Mouse (Mus musculus): ENCODE measurements around the gene Slc16a6. TPM values are rescaled to one million over a fixed set of nuclear protein-coding genes. Genes with fewer than 3 reads are reported as not detected.

The Slc16a6 gene
- polyA plus RNA-seq, 1 experiment from 2014 or later, result 12.9 TPM

- WGBS, result 58% methylated on average over 9 of the region's 9 CpGs
- no peak overlapping the region for H3K4me2 ChIP-seq
- H3K4me3 ChIP-seq (replicated peaks), result no peak overlapping the region
- H3K4me1 ChIP-seq, result peaks cover 3% of the 10 kb centered on the region; the same call in 1 of the 2 replicates
- H3K27me3 ChIP-seq (replicated peaks), result no peaks in the 10 kb centered on the region
- no peaks in the 10 kb centered on the region for H3K9me3 ChIP-seq
- H3K27ac ChIP-seq, result no peak overlapping the region
- H3K36me3 ChIP-seq, result no peaks in the 10 kb centered on the region
- no peak for ATAC-seq (ENCODE audit: insufficient read depth, low FRiP score, low read depth)
- no peak overlapping the region for H3K9ac ChIP-seq
These were observed 3.2 kb downstream of the Slc16a6 start for GRCm38 (mm10) chr11:109470170-109470569.

- WGBS, result 66% methylated on average over 5 of the region's 5 CpGs
These were observed 5.3 kb downstream of the Slc16a6 start for GRCm38 (mm10) chr11:109468133-109468532.

GRCm38 (mm10) chr11:109466987-109467386, 6.4 kb downstream of the Slc16a6 start:
- no peaks in the 10 kb centered on the region for H3K27me3 ChIP-seq (replicated peaks)
- no peaks in the 10 kb centered on the region for H3K9me3 ChIP-seq
- H3K4me2 ChIP-seq, result no peak overlapping the region
- no peak overlapping the region for H3K4me3 ChIP-seq (replicated peaks)
- H3K27ac ChIP-seq, result no peak overlapping the region
- H3K36me3 ChIP-seq, result no peaks in the 10 kb centered on the region
- H3K9ac ChIP-seq, result no peak overlapping the region
- no peaks in the 10 kb centered on the region for H3K4me1 ChIP-seq
- no peak for ATAC-seq (ENCODE audit: insufficient read depth, low FRiP score, low read depth)
- 42% methylated on average over 8 of the region's 8 CpGs for WGBS

More at GRCm38 (mm10) chr11:109468133-109468532, 5.3 kb downstream of the Slc16a6 start:
- Histone ChIP-seq H3K4me3 (replicated peaks) (no peak overlapping the region), H3K4me1 (no peaks in the 10 kb centered on the region), H3K27me3 (replicated peaks) (no peaks in the 10 kb centered on the region), H3K9me3 (no peaks in the 10 kb centered on the region), H3K9ac (no peak overlapping the region), H3K27ac (no peak overlapping the region), H3K36me3 (no peaks in the 10 kb centered on the region), H3K4me2 (no peak overlapping the region)
- no peak for ATAC-seq (ENCODE audit: insufficient read depth, low FRiP score, low read depth)

DNA sequence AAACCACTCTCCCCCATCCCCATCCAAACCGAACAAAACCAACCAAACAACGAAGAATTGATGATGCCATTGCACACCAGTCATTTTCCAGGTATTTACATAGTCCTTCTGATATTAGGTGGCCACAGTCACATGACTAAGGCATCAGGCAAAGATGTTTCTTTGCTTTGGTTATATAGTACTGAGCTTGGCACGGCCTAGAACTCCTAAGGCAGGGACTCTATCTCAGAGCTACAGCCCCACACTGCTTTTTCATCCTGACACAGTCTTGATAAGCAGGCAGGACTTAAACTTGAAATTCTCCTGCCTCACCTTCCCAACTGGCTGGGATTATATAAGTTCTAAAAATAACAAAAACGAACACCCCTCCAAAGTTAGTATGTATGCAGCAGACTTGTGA, 8.3 kb downstream of the Slc16a6 start:
- Histone ChIP-seq H3K9me3 (no peaks in the 10 kb centered on the region), H3K36me3 (no peaks in the 10 kb centered on the region), H3K4me3 (replicated peaks) (no peak overlapping the region), H3K4me1 (no peaks in the 10 kb centered on the region), H3K27ac (no peak overlapping the region), H3K9ac (no peak overlapping the region), H3K4me2 (no peak overlapping the region), H3K27me3 (replicated peaks) (no peaks in the 10 kb centered on the region)
- 79% methylated on average over 4 of the region's 4 CpGs for WGBS
- no peak; the same call in 1 of the 2 replicates for ATAC-seq (ENCODE audit: insufficient read depth, low FRiP score, low read depth)

DNA sequence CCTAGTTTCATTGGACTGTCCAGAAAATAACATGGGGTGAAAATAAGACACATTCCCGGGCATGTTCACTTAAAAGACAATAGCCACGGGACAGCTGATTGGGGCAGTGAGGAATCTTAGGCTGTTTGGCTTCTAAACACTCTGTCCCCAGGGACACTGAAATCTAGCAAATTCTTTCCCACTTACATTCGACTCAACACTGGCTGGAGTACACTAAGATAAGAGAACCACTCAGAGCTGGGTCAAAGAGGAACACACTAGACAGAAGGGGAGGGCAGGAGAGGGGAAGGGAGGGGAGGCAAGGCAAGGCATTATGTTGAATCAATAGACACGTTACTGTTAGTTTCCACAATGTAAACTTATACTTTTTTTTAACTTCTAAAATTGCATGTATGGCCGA, 12.8 kb downstream of the Slc16a6 start:
- H3K4me3 ChIP-seq (replicated peaks), result no peak overlapping the region

DNA sequence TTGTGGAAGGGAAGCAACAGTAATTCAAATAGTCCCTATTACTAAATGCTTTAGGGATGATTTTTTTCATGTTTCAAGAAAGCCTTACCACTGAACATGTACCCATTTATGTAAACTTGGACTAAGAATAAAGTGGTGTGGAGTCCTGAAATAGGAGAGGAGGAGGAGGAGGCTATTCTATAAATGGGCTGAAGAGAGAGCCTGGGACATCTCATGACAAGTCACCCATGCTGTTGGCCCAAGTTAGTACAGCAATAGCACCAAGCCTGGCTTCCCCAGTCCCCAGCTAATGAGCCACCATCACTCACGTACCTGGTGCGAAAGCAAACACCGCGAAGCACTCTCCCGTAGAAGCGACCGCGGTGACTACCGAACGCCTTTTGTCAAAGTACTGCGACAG, 15.2 kb downstream of the Slc16a6 start:
- Histone ChIP-seq H3K36me3 (no peaks in the 10 kb centered on the region), H3K4me3 (replicated peaks) (no peak overlapping the region), H3K4me2 (no peak overlapping the region), H3K4me1 (no peaks in the 10 kb centered on the region), H3K9ac (no peak overlapping the region), H3K9me3 (no peaks in the 10 kb centered on the region), H3K27ac (no peak overlapping the region), H3K27me3 (replicated peaks) (no peaks in the 10 kb centered on the region)
- 94% methylated on average over 11 of the region's 11 CpGs for WGBS
- no peak for ATAC-seq (ENCODE audit: insufficient read depth, low FRiP score, low read depth)

More for the DNA sequence above, 12.8 kb downstream of the Slc16a6 start:
- ATAC-seq (ENCODE audit: insufficient read depth, low FRiP score, low read depth), result no peak; the same call in 1 of the 2 replicates
- H3K36me3 ChIP-seq, result no peaks in the 10 kb centered on the region
- WGBS, result 45% methylated on average over 5 of the region's 5 CpGs
- H3K9ac ChIP-seq, result no peak overlapping the region
- no peaks in the 10 kb centered on the region for H3K9me3 ChIP-seq
- no peak overlapping the region for H3K27ac ChIP-seq
- no peak overlapping the region for H3K4me2 ChIP-seq
- no peaks in the 10 kb centered on the region for H3K4me1 ChIP-seq
- H3K27me3 ChIP-seq (replicated peaks), result no peaks in the 10 kb centered on the region

DNA sequence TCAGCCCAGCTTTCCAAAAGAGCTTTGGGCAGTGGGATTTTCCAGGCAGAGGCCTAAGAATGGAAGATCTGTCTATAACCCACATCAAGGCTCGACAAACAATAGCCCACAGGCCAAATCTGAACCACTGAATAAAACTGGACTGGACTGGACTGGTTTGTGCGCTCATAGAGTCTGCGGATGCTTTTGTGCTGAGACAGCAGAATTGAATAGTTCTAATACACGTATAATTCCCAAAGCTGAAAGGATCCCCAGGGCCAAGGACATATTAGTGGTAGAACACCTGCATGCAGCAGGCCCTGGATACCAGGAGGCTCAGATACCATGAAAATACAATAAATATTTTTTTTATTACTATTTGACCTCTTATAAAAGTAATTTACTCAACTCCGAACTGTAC, 17.1 kb downstream of the Slc16a6 start:
- no peak for ATAC-seq (ENCODE audit: insufficient read depth, low FRiP score, low read depth)
- H3K4me3 ChIP-seq (replicated peaks), result no peak overlapping the region
- WGBS, result 91% methylated on average over 5 of the region's 5 CpGs
- H3K9me3 ChIP-seq, result no peaks in the 10 kb centered on the region
- no peak overlapping the region for H3K27ac ChIP-seq
- H3K9ac ChIP-seq, result no peak overlapping the region
- no peaks in the 10 kb centered on the region for H3K27me3 ChIP-seq (replicated peaks)
- H3K4me1 ChIP-seq, result no peaks in the 10 kb centered on the region
- H3K36me3 ChIP-seq, result no peaks in the 10 kb centered on the region
- H3K4me2 ChIP-seq, result no peak overlapping the region

DNA sequence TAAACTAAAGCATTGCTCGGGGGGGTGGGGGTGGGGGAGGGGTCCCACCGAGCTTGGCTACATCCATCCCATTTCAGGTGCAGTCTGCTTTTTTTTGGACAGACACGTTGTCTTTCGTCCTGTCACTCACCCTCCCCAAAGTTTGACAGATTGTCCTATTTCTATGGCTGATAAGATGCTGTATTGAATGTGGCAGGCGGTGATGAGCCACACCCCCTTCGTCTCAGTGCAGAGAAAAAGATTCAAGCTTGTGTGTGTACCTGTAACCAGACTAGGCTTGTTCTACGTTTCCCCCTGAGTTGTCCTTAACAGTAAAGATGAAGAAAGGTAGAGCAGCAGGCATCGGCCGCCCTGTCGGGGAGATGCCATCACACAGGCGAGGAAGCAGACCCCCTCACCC, 22.2 kb downstream of the Slc16a6 start:
- no peaks in the 10 kb centered on the region for H3K27me3 ChIP-seq (replicated peaks)
- WGBS, result 72% methylated on average over 11 of the region's 11 CpGs
- H3K4me3 ChIP-seq (replicated peaks), result no peak overlapping the region
- no peaks in the 10 kb centered on the region for H3K9me3 ChIP-seq
- ATAC-seq (ENCODE audit: insufficient read depth, low FRiP score, low read depth), result no peak
- H3K9ac ChIP-seq, result no peak overlapping the region
- no peak overlapping the region for H3K27ac ChIP-seq
- H3K4me2 ChIP-seq, result no peak overlapping the region
- no peaks in the 10 kb centered on the region for H3K36me3 ChIP-seq
- no peaks in the 10 kb centered on the region for H3K4me1 ChIP-seq

- WGBS, result 44% methylated on average over 13 of the region's 13 CpGs
- H3K27ac ChIP-seq, result no peak overlapping the region
- no peak overlapping the region for H3K4me2 ChIP-seq
- H3K9ac ChIP-seq, result no peak overlapping the region
- no peaks in the 10 kb centered on the region for H3K36me3 ChIP-seq
- H3K27me3 ChIP-seq (replicated peaks), result no peaks in the 10 kb centered on the region
- no peak overlapping the region for H3K4me3 ChIP-seq (replicated peaks)
- no peak for ATAC-seq (ENCODE audit: insufficient read depth, low FRiP score, low read depth)
- H3K4me1 ChIP-seq, result no peaks in the 10 kb centered on the region
- no peaks in the 10 kb centered on the region for H3K9me3 ChIP-seq
These were observed 27.9 kb downstream of the Slc16a6 start for GRCm38 (mm10) chr11:109445438-109446035.

- Histone ChIP-seq H3K4me1 (no peaks in the 10 kb centered on the region), H3K36me3 (no peaks in the 10 kb centered on the region), H3K27ac (no peak overlapping the region), H3K27me3 (replicated peaks) (no peaks in the 10 kb centered on the region), H3K9ac (no peak overlapping the region), H3K4me2 (no peak overlapping the region), H3K9me3 (no peaks in the 10 kb centered on the region), H3K4me3 (replicated peaks) (no peak overlapping the region)
- WGBS, result 56% methylated on average over 7 of the region's 7 CpGs
- ATAC-seq (ENCODE audit: insufficient read depth, low FRiP score, low read depth), result no peak
These were observed 28.8 kb downstream of the Slc16a6 start for GRCm38 (mm10) chr11:109444600-109444999.

DNA sequence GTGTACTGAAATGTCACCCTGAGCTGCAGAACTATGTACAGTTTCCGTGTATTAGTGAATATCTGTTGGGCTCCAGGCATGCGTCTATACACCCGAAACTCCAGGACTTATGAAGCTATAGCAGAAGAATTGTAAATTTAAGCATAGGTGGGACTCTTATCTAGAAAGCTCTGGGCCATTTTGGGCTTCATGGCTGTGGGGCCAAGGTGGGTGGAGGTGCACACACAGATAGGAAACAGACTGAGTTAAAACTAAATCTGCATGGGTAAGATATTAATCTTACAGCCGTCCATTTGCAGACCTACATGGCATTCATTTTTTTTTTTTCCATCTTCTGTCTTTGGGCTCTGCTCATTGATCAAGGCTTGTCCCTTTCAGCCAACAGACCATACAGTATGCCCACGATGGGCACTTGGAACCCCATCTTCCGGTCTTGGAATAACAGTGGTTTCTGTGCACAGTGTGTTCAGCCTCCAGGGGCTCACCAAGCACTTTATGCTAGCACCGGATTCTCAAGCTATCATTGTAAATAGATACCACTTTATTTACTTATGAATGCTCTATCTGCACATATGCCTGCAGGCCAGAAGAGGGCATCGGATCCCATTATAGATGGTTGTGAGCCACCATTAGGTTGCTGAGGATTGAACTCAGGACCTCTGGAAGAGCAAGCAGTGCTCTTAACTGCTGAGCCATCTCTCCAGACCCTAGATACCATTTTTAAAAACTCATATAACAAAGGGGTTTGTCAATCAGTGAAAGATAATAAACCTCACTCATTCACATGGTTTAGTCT, 29.7 kb downstream of the Slc16a6 start:
- Histone ChIP-seq H3K27me3 (replicated peaks) (no peaks in the 10 kb centered on the region), H3K9me3 (no peaks in the 10 kb centered on the region), H3K27ac (no peak overlapping the region), H3K4me2 (no peak overlapping the region), H3K9ac (no peak overlapping the region), H3K36me3 (no peaks in the 10 kb centered on the region), H3K4me3 (replicated peaks) (no peak overlapping the region), H3K4me1 (no peaks in the 10 kb centered on the region)
- 89% methylated on average over 8 of the region's 8 CpGs for WGBS
- no peak for ATAC-seq (ENCODE audit: insufficient read depth, low FRiP score, low read depth)

DNA sequence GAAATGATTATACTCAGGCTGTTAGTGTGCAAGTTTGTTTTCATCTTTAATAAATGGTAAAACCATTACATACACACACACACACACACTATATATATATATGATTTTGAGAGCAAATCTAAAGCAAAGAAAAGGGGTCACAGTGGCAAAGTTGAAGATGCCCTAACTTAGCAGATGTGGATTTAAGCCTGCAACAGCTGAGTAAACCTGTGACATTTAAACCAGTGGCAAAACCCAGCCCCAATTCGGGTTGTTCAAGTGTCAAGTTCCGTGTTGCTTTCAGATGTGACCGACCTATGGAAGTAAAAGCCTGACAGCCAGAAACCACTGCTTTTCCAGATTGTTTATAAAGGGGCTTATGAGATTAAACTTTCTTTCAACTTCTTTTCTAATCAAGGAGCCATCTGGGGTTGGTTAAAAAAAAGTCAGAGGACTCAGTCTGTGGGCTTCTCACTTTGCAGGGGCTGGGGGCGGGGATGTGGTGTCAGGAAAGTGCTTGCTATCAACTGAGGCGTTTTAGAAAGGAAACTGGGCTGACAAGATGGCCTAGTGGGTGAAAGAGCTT, 31.1 kb downstream of the Slc16a6 start:
- WGBS, result 29% methylated on average over 5 of the region's 5 CpGs
- no peak overlapping the region for H3K27ac ChIP-seq
- no peak overlapping the region for H3K4me3 ChIP-seq (replicated peaks)
- H3K27me3 ChIP-seq (replicated peaks), result no peaks in the 10 kb centered on the region
- H3K9me3 ChIP-seq, result no peaks in the 10 kb centered on the region
- no peak overlapping the region for H3K9ac ChIP-seq
- H3K36me3 ChIP-seq, result no peaks in the 10 kb centered on the region
- no peaks in the 10 kb centered on the region for H3K4me1 ChIP-seq
- no peak for ATAC-seq (ENCODE audit: insufficient read depth, low FRiP score, low read depth)
- H3K4me2 ChIP-seq, result no peak overlapping the region

Measured in stomach, embryonic 15.5 days (tissue).